Mouse (Mus musculus): ENCODE measurements around the gene Fbxo46. TPM values are rescaled to one million over a fixed set of nuclear protein-coding genes. Genes with fewer than 3 reads are reported as not detected.

Gene Fbxo46
- total and polyA plus RNA-seq, 3 experiments, result 10.1 to 13.7 TPM; not detected in 1

GRCm38 (mm10) chr7:19158601-19159000 lies 38.9 kb downstream of the Fbxo46 start:
- no peaks in the 10 kb centered on the region for H3K27me3 ChIP-seq (ENCODE audit: control insufficient read depth in 1 of 2, insufficient read depth in 2 of 2, low read length in 2 of 2)
- no peak overlapping the region for H3K9ac ChIP-seq (ENCODE audit: control insufficient read depth, low read depth, low read length, poor library complexity, severe bottlenecking)
- H3K79me2 ChIP-seq (ENCODE audit: control insufficient read depth, insufficient read depth, low read length, poor library complexity), result no peaks in the 10 kb centered on the region
- no peak for DNase-seq (ENCODE audit: low read depth, low spot score)
- no peaks in the 10 kb centered on the region for H3K9me3 ChIP-seq (replicated peaks; ENCODE audit: insufficient read depth, low read length)
- H3K4me3 ChIP-seq (ENCODE audit: control insufficient read depth in 1 of 2, insufficient read depth in 1 of 2, low read depth in 2 of 2, low read length in 2 of 2), result no peak overlapping the region
- no peak for TF ChIP-seq CHD1 (IDR thresholded peaks at IDR 0.05; ENCODE audit: low read depth, low read length)
- no peak for TF ChIP-seq USF2 (IDR thresholded peaks at IDR 0.05; ENCODE audit: borderline replicate concordance in 1 of 2, insufficient read depth in 1 of 2, low read depth in 1 of 2, low read length in 2 of 2)
- TF ChIP-seq HCFC1 (IDR thresholded peaks at IDR 0.05; ENCODE audit: low read depth, low read length), result no peak
- no peak for TF ChIP-seq GATA1 (IDR thresholded peaks at IDR 0.05; ENCODE audit: low read depth, low read length)
- TF ChIP-seq USF1 (IDR thresholded peaks at IDR 0.05; ENCODE audit: low read depth, low read length), result no peak
- peaks cover 0 to 3% of the 10 kb centered on the region in 2 experiments; a peak in 2 of 4 replicates for H3K36me3 ChIP-seq (ENCODE audit: control insufficient read depth in 1 of 2, insufficient read depth in 2 of 2, low read length in 2 of 2)
- H3K4me1 ChIP-seq (ENCODE audit: control insufficient read depth in 1 of 2, insufficient read depth in 2 of 2, low read length in 2 of 2), result peaks cover under 1 to 8% of the 10 kb centered on the region in 2 experiments; a peak in 2 of 4 replicates
- H3K27ac ChIP-seq (ENCODE audit: control insufficient read depth, low read depth, low read length), result no peak overlapping the region

GRCm38 (mm10) chr7:19159411-19159810 lies 39.8 kb downstream of the Fbxo46 start:
- H3K36me3 ChIP-seq (ENCODE audit: control insufficient read depth in 1 of 2, insufficient read depth in 2 of 2, low read length in 2 of 2), result peaks cover 0 to 5% of the 10 kb centered on the region in 2 experiments; a peak in 2 of 4 replicates
- peaks cover 3 to 13% of the 10 kb centered on the region in 2 experiments; a peak in 3 of 4 replicates for H3K4me1 ChIP-seq (ENCODE audit: control insufficient read depth in 1 of 2, insufficient read depth in 2 of 2, low read length in 2 of 2)
- H3K79me2 ChIP-seq (ENCODE audit: control insufficient read depth, insufficient read depth, low read length, poor library complexity), result no peaks in the 10 kb centered on the region
- H3K9ac ChIP-seq (ENCODE audit: control insufficient read depth, low read depth, low read length, poor library complexity, severe bottlenecking), result no peak overlapping the region
- no peak overlapping the region for H3K27ac ChIP-seq (ENCODE audit: control insufficient read depth, low read depth, low read length)
- no peak overlapping the region for H3K4me3 ChIP-seq (ENCODE audit: control insufficient read depth in 1 of 2, insufficient read depth in 1 of 2, low read depth in 2 of 2, low read length in 2 of 2)
- no peaks in the 10 kb centered on the region for H3K9me3 ChIP-seq (replicated peaks; ENCODE audit: insufficient read depth, low read length)
- DNase-seq (ENCODE audit: low read depth, low spot score), result no peak
- no peak for TF ChIP-seq ZMIZ1 (IDR thresholded peaks at IDR 0.05; ENCODE audit: low read depth, low read length)
- no peak for TF ChIP-seq E2F4 (IDR thresholded peaks at IDR 0.05; ENCODE audit: borderline replicate concordance, low read depth, low read length)
- no peak for TF ChIP-seq TCF12 (IDR thresholded peaks at IDR 0.05; ENCODE audit: low read depth, low read length)
- TF ChIP-seq NELFE (IDR thresholded peaks at IDR 0.05; ENCODE audit: low read depth, low read length), result no peak
- no peak for TF ChIP-seq BHLHE40 (IDR thresholded peaks at IDR 0.05; ENCODE audit: borderline replicate concordance, low read depth, low read length)
- TF ChIP-seq HCFC1 (IDR thresholded peaks at IDR 0.05; ENCODE audit: low read depth, low read length), result no peak
- TF ChIP-seq CTCF (IDR thresholded peaks at IDR 0.05 in 2 of 3, conservative IDR thresholded peaks at IDR 0.05 in 1 of 3; ENCODE audit: control insufficient read depth in 1 of 3, insufficient read depth in 1 of 3, low read depth in 2 of 3, low read length in 3 of 3, poor library complexity in 1 of 3, severe bottlenecking in 1 of 3), result no peak
- TF ChIP-seq ELF1 (IDR thresholded peaks at IDR 0.05; ENCODE audit: low read depth, low read length), result no peak
- no peak for TF ChIP-seq RCOR1 (IDR thresholded peaks at IDR 0.05; ENCODE audit: low read depth, low read length)
- no peak for TF ChIP-seq ZNF384 (IDR thresholded peaks at IDR 0.05; ENCODE audit: low read depth, low read length)
- no peak for TF ChIP-seq TBP (IDR thresholded peaks at IDR 0.05; ENCODE audit: low read depth, low read length)
- no peak for TF ChIP-seq GABPA (IDR thresholded peaks at IDR 0.05; ENCODE audit: low read depth, low read length)
- no peak for TF ChIP-seq POLR2A (IDR thresholded peaks at IDR 0.05; ENCODE audit: control insufficient read depth in 1 of 2, insufficient read depth in 1 of 2, low read depth in 1 of 2, low read length in 2 of 2, poor library complexity in 1 of 2)
- TF ChIP-seq JUND (IDR thresholded peaks at IDR 0.05; ENCODE audit: low read depth, low read length), result no peak
- TF ChIP-seq ZC3H11A (IDR thresholded peaks at IDR 0.05; ENCODE audit: low read depth, low read length), result no peak
- no peak for TF ChIP-seq MAFK (IDR thresholded peaks at IDR 0.05; ENCODE audit: borderline replicate concordance, low read depth, low read length)
- no peak for TF ChIP-seq RAD21 (IDR thresholded peaks at IDR 0.05; ENCODE audit: low read depth, low read length)
- no peak for TF ChIP-seq KAT2A (conservative IDR thresholded peaks at IDR 0.05; ENCODE audit: low read depth, low read length)
- TF ChIP-seq TAL1 (IDR thresholded peaks at IDR 0.05; ENCODE audit: low read length), result no peak
- no peak for TF ChIP-seq MXI1 (IDR thresholded peaks at IDR 0.05; ENCODE audit: low read depth, low read length)
- no peaks in the 10 kb centered on the region for H3K27me3 ChIP-seq (ENCODE audit: control insufficient read depth in 1 of 2, insufficient read depth in 2 of 2, low read length in 2 of 2)
